30 mouse cellular contexts compared by ENCODE assay signal in genomic region chr2:168667745-168668144, GRCm38 (mm10).
DNase-seq lines count a peak whose midpoint lies in the region; ATAC-seq and TF ChIP-seq lines count a peak whose summit lies in the region.
"Had no signal": no experiment of that assay in that cellular context is flagged by ENCODE, and none has a peak within 500 bp of the region (broad histone marks: within the 10 kb centered on the region; RNA-seq: fewer than 3 reads in every experiment).

No protein-coding gene starts in this region.

- 77% methylated on average over 13 of the region's 13 CpGs for WGBS in heart, embryonic 12.5 days

- H3K27me3 ChIP-seq in G1E (ENCODE audit: insufficient read depth, low read length), result no peaks in the 10 kb centered on the region; the same call in 1 of the 2 replicates
- H3K27me3 ChIP-seq in heart, embryonic 12.5 days (replicated peaks), result peaks cover 14% of the 10 kb centered on the region; the same call in 1 of the 2 replicates
- H3K27me3 ChIP-seq: embryonic facial prominence, embryonic 13.5 days; forebrain, embryonic 13.5 days; heart, embryonic 15.5 days; hindbrain, embryonic 13.5 days; intestine, embryonic 15.5 days; Patski had no signal

- no peak for TF ChIP-seq CTCF in G1E (IDR thresholded peaks at IDR 0.05; ENCODE audit: low read depth, low read length)

- ATAC-seq in G1E (ENCODE audit: extremely low read depth, insufficient number of reproducible peaks, low FRiP score, poor library complexity, severe bottlenecking), result no peak
- ATAC-seq in common myeloid progenitor, adult 5-6 weeks (replicated peaks; ENCODE audit: low read depth, poor library complexity, severe bottlenecking), result peak; percentile 15; the same call in 1 of the 2 replicates
- 0 out of 2 replicates have a peak, but pooled peaks have one; percentile 16 for ATAC-seq in monocyte, adult 5-6 weeks (replicated peaks; ENCODE audit: insufficient number of reproducible peaks, low FRiP score, low TSS enrichment, poor library complexity, severe bottlenecking)
- ATAC-seq in heart, embryonic 12.5 days (ENCODE audit: insufficient number of reproducible peaks, low FRiP score), result no peak
- ATAC-seq: forebrain, embryonic 13.5 days; forebrain, embryonic 16.5 days; hindbrain, embryonic 16.5 days; intestine, embryonic 15.5 days; Patski had no signal

- H3K4me2 ChIP-seq in heart, embryonic 12.5 days, result no peak overlapping the region
- H3K4me2 ChIP-seq: embryonic facial prominence, embryonic 13.5 days; forebrain, embryonic 13.5 days; heart, embryonic 11.5 days; heart, embryonic 15.5 days; hindbrain, embryonic 13.5 days; intestine, embryonic 15.5 days had no signal

- H3K36me3 ChIP-seq in G1E (replicated peaks), result no peaks in the 10 kb centered on the region
- H3K36me3 ChIP-seq in heart, embryonic 12.5 days, result peaks cover 12% of the 10 kb centered on the region; the same call in 1 of the 2 replicates

- H3K27ac ChIP-seq in heart, embryonic 12.5 days (ENCODE audit: poor library complexity, severe bottlenecking), result no peak overlapping the region
- H3K27ac ChIP-seq: embryonic facial prominence, embryonic 10.5 days; embryonic facial prominence, embryonic 13.5 days; forebrain, embryonic 13.5 days; heart, embryonic 15.5 days; hindbrain, embryonic 10.5 days; hindbrain, embryonic 13.5 days; intestine, embryonic 15.5 days had no signal

- DNase-seq in cerebellum, postnatal 25 days, result peak; percentile 36 to 41
- DNase-seq in cerebellum, adult 8-10 months, result no peak
- DNase-seq in G1E (ENCODE audit: low spot score), result no peak
- no peak for DNase-seq in ovary, postnatal 10 days (ENCODE audit: low spot score)
- DNase-seq: adrenal gland, postnatal 10 days; adrenal gland, postnatal 36 days; cerebellum, adult 11 months; cerebellum, postnatal 14 days; embryo, embryonic 11 days; gastrocnemius, postnatal 10 days; gastrocnemius, postnatal 36 days; heart, adult 11 months; heart, postnatal 10 days; heart, postnatal 36 days; kidney, adult 11 months had no signal

- peaks cover 84% of the 10 kb centered on the region for H3K9me3 ChIP-seq in G1E (replicated peaks)
- H3K9me3 ChIP-seq in heart, embryonic 12.5 days (replicated peaks), result no peaks in the 10 kb centered on the region
- H3K9me3 ChIP-seq: embryonic facial prominence, embryonic 10.5 days; embryonic facial prominence, embryonic 13.5 days; forebrain, embryonic 13.5 days; heart, embryonic 15.5 days; hindbrain, embryonic 10.5 days; hindbrain, embryonic 13.5 days; intestine, embryonic 15.5 days had no signal

- H3K4me1 ChIP-seq in G1E (ENCODE audit: insufficient read depth, low read depth, low read length), result no peaks in the 10 kb centered on the region
- no peaks in the 10 kb centered on the region for H3K4me1 ChIP-seq in heart, embryonic 12.5 days (replicated peaks)
- H3K4me1 ChIP-seq: embryonic facial prominence, embryonic 13.5 days; forebrain, embryonic 13.5 days; heart, embryonic 15.5 days; hindbrain, embryonic 10.5 days; hindbrain, embryonic 13.5 days; intestine, embryonic 15.5 days had no signal

- H3K4me3 ChIP-seq in G1E (ENCODE audit: low read depth, low read length), result peak overlapping the region; percentile 11; the same call in 1 of the 2 replicates
- no peak overlapping the region for H3K4me3 ChIP-seq in heart, embryonic 12.5 days
- H3K4me3 ChIP-seq: embryonic facial prominence, embryonic 10.5 days; embryonic facial prominence, embryonic 13.5 days; erythroblast, embryonic 14.5 days; forebrain, embryonic 13.5 days; heart, embryonic 15.5 days; hindbrain, embryonic 10.5 days; hindbrain, embryonic 13.5 days; intestine, embryonic 15.5 days had no signal

- no peak overlapping the region for H3K9ac ChIP-seq in heart, embryonic 12.5 days
- H3K9ac ChIP-seq: embryonic facial prominence, embryonic 13.5 days; forebrain, embryonic 13.5 days; heart, embryonic 15.5 days; hindbrain, embryonic 13.5 days; intestine, embryonic 15.5 days had no signal

Comparison
In these comparisons a context has a peak if more than half of its experiments do, and no peak if none do; other contexts are left out.
1. DNase-seq: peak in cerebellum, postnatal 25 days (2 of 2); none in cerebellum, adult 8-10 months (single experiment), G1E (single experiment) and ovary, postnatal 10 days (single experiment).
2. ATAC-seq: peak in common myeloid progenitor, adult 5-6 weeks (single experiment) and monocyte, adult 5-6 weeks (single experiment); none in G1E (single experiment) and heart, embryonic 12.5 days (single experiment).